Mouse (Mus musculus) lung, postnatal 0 days (tissue): ENCODE data around the gene Pax8. TPM values are rescaled to one million over a fixed set of nuclear protein-coding genes. Genes with fewer than 3 reads are reported as not detected.

Experiments used
- ATAC-seq: fragments of 200-750 bp; cut with Nextera tagmentation; 2 replicates; pipeline ENCODE4 v1.8.0; 2017; ENCODE audit warnings: moderate library complexity
- DNase-seq: peaks from one replicate; pipeline ENCODE4 v3.0.0-alpha.2; 2016; ENCODE audit warnings: low spot score
- H3K27ac ChIP-seq: fragments of 300-500 bp; sonication (generic); 2 replicates; pipeline ENCODE4 v1.5.1; 2014; ENCODE audit warnings: antibody characterized with exemption, mild to moderate bottlenecking, low read length, mixed read lengths
- H3K27me3 ChIP-seq: fragments of 300-500 bp; sonication (generic); replicated peaks from 2 replicates; pipeline ENCODE4 v1.6.1; 2014; ENCODE audit warnings: low read length, mixed read lengths; ENCODE audit not compliant: insufficient read depth
- H3K36me3 ChIP-seq: fragments of 300-500 bp; sonication (generic); 2 replicates; pipeline ENCODE4 v1.6.1; 2014; ENCODE audit warnings: low read length, mixed read lengths; ENCODE audit not compliant: insufficient read depth
- H3K4me1 ChIP-seq: fragments of 300-500 bp; sonication (generic); 2 replicates; pipeline ENCODE4 v1.6.1; 2014; ENCODE audit warnings: antibody characterized with exemption, low read depth, low read length, mixed read lengths; ENCODE audit not compliant: insufficient read depth
- H3K4me2 ChIP-seq: fragments of 300-500 bp; sonication (generic); replicated peaks from 2 replicates; pipeline ENCODE4 v1.6.1; 2014; ENCODE audit warnings: low read depth, mild to moderate bottlenecking, low read length, moderate library complexity, mixed read lengths
- H3K4me3 ChIP-seq: fragments of 300-500 bp; sonication (generic); 2 replicates; pipeline ENCODE4 v1.5.1; 2014; ENCODE audit warnings: low read depth, low read length
- H3K9ac ChIP-seq: fragments of 300-500 bp; sonication (generic); replicated peaks from 2 replicates; pipeline ENCODE4 v1.6.1; 2014; ENCODE audit warnings: low read depth, mild to moderate bottlenecking
- H3K9me3 ChIP-seq: fragments of 300-500 bp; sonication (generic); 2 replicates; pipeline ENCODE4 v1.6.1; 2016; ENCODE audit warnings: low read length, mixed read lengths
- CTCF ChIP-seq: IDR thresholded peaks from 2 replicates; pipeline ENCODE4 v1.5.1; 2016; ENCODE audit warnings: antibody characterized with exemption, mild to moderate bottlenecking
- EP300 ChIP-seq: IDR thresholded peaks from 2 replicates; pipeline ENCODE4 v1.6.1; 2016; ENCODE audit warnings: antibody characterized with exemption, mild to moderate bottlenecking, control low read depth
- WGBS: fragments of 180-500 bp; shearing (Covaris S2); extraction: QIAGEN DNeasy Blood & Tissue Kit; methylation state at CpG from one replicate; pipeline ENCODE4 v1.1.7; 2014; 5-methylcytosine and 5-hydroxymethylcytosine counted together
- polyA plus RNA-seq: library from polyadenylated mRNA; unstranded; fragments of >200 nt; fragmentation: Nextera tagmentation; extraction: Ambion mirVana; gene quantifications from 2 replicates; pipeline ENCODE4 v1.2.1, GENCODE M21; 2015

The Pax8 gene
- polyA plus RNA-seq, 1 experiment from 2014 or later, result not detected

- 40% methylated on average over 4 of the region's 4 CpGs for WGBS
- H3K27me3 ChIP-seq, result peaks cover 15% of the 10 kb centered on the region
- no peak overlapping the region for H3K27ac ChIP-seq
- no peak overlapping the region for H3K4me3 ChIP-seq
- 0 out of 2 replicates have a peak, but pooled peaks cover under 1% of the 10 kb centered on the region for H3K4me1 ChIP-seq
- no peak for ATAC-seq
- H3K9me3 ChIP-seq, result no peaks in the 10 kb centered on the region
- no peaks in the 10 kb centered on the region for H3K36me3 ChIP-seq
- no peak for DNase-seq
- H3K9ac ChIP-seq, result no peak overlapping the region
- TF ChIP-seq EP300 (no peak), CTCF (no peak)
- H3K4me2 ChIP-seq, result no peak overlapping the region
Observed at GRCm38 (mm10) chr2:24469102-24469501, 6.3 kb downstream of the Pax8 start.

DNA sequence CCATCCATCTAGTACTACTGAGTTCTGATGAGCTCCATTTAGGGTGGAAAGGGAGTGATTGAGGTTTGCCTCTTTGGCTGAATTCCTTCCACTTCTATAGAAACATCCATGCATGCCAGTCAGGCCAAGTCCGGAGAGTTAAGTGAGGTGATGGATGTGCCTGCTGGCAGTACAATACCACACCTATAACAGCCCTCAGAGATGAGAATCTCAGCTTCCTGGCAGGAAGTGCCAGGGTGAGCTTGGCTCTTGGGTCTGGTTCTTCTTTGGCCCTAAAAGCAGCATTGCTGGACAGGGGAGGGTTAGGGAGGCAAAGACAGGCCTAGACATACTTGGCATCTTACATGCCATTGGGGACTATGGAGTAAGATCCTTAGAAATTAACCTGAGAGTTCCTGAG, 7.0 kb downstream of the Pax8 start:
- H3K4me3 ChIP-seq, result no peak overlapping the region
- WGBS, result 42% methylated on average over 1 of the region's 1 CpGs
- no peaks in the 10 kb centered on the region for H3K4me1 ChIP-seq
- no peak overlapping the region for H3K27ac ChIP-seq
- H3K9me3 ChIP-seq, result no peaks in the 10 kb centered on the region
- no peak overlapping the region for H3K9ac ChIP-seq
- H3K27me3 ChIP-seq, result peaks cover 8% of the 10 kb centered on the region; the same call in 1 of the 2 replicates
- no peak for TF ChIP-seq CTCF
- peak; percentile 72 for TF ChIP-seq EP300
- DNase-seq, result peak; percentile 24
- peak; percentile 65 for ATAC-seq
- no peak overlapping the region for H3K4me2 ChIP-seq
- no peaks in the 10 kb centered on the region for H3K36me3 ChIP-seq

GRCm38 (mm10) chr2:24467156-24467555, 8.2 kb downstream of the Pax8 start:
- Histone ChIP-seq H3K4me1 (no peaks in the 10 kb centered on the region), H3K9ac (no peak overlapping the region), H3K9me3 (no peaks in the 10 kb centered on the region), H3K4me3 (no peak overlapping the region), H3K27me3 (no peaks in the 10 kb centered on the region; the same call in 1 of the 2 replicates), H3K36me3 (no peaks in the 10 kb centered on the region), H3K4me2 (no peak overlapping the region), H3K27ac (no peak overlapping the region)
- ATAC-seq (peak; percentile 78), DNase-seq (peak; percentile 44)
- TF ChIP-seq CTCF, result no peak
- peak; percentile 94 for TF ChIP-seq EP300
- 7% methylated on average over 1 of the region's 1 CpGs for WGBS

GRCm38 (mm10) chr2:24460808-24461127, 14.6 kb downstream of the Pax8 start:
- TF ChIP-seq EP300 (no peak), CTCF (no peak)
- Histone ChIP-seq H3K36me3 (no peaks in the 10 kb centered on the region), H3K9ac (no peak overlapping the region), H3K27me3 (no peaks in the 10 kb centered on the region), H3K4me2 (no peak overlapping the region), H3K4me3 (no peak overlapping the region), H3K4me1 (no peaks in the 10 kb centered on the region), H3K27ac (no peak overlapping the region), H3K9me3 (no peaks in the 10 kb centered on the region)
- ATAC-seq, result peak; percentile 72
- WGBS, result 17% methylated on average over 1 of the region's 2 CpGs
- DNase-seq, result peak; percentile 33

DNA sequence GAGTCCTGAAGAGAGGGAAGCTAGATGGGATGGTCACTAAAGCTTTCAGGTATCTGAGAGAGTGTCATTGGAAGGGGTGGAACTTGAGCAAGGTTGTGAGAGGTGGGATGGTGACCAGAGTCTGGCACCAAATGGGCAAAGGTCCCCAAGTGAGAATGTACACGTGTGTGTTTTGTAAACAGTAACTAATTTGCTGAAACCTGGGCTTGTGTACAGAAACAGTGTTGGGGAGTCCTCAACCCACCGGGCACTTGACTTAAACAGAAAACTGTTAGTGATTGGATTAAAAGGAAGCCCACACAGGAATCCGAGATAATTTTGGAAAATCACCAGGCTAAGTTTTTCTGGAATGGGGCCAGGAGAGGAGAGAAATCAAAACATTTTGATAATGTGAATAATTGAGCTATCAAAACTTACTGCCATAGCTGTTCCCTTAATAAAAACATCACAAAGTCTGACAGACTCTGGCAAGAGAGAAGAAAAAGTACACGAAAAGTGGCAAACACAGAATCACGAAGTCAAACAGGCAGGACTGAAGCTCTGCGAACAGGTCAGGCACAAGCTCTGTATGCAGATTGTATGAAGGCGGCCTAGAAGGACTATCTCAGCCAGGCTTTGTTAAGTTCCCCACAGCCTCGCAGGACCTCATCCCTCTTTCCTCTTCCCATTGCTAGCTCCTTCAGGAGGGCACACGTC, 15.1 kb downstream of the Pax8 start:
- Histone ChIP-seq H3K4me1 (no peaks in the 10 kb centered on the region), H3K27me3 (no peaks in the 10 kb centered on the region), H3K4me2 (no peak overlapping the region), H3K9me3 (no peaks in the 10 kb centered on the region), H3K27ac (no peak overlapping the region), H3K36me3 (no peaks in the 10 kb centered on the region), H3K9ac (no peak overlapping the region), H3K4me3 (no peak overlapping the region)
- TF ChIP-seq CTCF, result no peak
- TF ChIP-seq EP300, result no peak
- 16% methylated on average over 9 of the region's 9 CpGs for WGBS
- ATAC-seq (peak; percentile 12; the same call in 1 of the 2 replicates), DNase-seq (no peak)

GRCm38 (mm10) chr2:24456841-24457240, 18.6 kb downstream of the Pax8 start:
- TF ChIP-seq EP300 (no peak), CTCF (no peak)
- no peak overlapping the region for H3K4me2 ChIP-seq
- H3K9me3 ChIP-seq, result no peaks in the 10 kb centered on the region
- H3K27me3 ChIP-seq, result no peaks in the 10 kb centered on the region
- ATAC-seq (no peak), DNase-seq (no peak)
- 82% methylated on average over 4 of the region's 4 CpGs for WGBS
- H3K9ac ChIP-seq, result no peak overlapping the region
- H3K4me1 ChIP-seq, result no peaks in the 10 kb centered on the region
- H3K36me3 ChIP-seq, result no peaks in the 10 kb centered on the region
- no peak overlapping the region for H3K27ac ChIP-seq
- H3K4me3 ChIP-seq, result no peak overlapping the region
